Mouse (Mus musculus): ENCODE results near the gene Gng3. TPM values are rescaled to one million over a fixed set of nuclear protein-coding genes. Genes with fewer than 3 reads are reported as not detected.

Gene Gng3
- total RNA-seq, 2 experiments from 2014 or later, result not detected

DNA sequence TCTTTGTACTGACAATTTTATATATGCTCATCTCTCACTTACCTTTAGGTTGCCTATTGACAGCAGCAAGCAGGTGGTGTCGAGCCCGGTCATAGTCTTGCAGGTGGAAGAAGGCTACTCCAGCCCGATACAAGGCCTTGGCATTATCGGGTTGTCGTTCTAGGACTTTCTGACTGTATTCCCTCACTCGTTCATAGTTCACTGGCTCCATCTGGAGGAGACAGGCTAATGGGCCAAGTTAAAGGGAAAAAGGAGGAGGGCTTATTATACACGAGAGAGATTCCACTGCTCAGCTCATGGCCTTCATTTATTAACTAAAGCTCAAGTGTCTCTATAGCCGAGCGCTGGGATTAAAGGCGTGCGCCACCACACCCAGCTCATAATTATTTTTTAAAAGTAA, 23.2 kb downstream of the Gng3 start:
- ATAC-seq (ENCODE audit: poor library complexity, severe bottlenecking), result no peak

DNA sequence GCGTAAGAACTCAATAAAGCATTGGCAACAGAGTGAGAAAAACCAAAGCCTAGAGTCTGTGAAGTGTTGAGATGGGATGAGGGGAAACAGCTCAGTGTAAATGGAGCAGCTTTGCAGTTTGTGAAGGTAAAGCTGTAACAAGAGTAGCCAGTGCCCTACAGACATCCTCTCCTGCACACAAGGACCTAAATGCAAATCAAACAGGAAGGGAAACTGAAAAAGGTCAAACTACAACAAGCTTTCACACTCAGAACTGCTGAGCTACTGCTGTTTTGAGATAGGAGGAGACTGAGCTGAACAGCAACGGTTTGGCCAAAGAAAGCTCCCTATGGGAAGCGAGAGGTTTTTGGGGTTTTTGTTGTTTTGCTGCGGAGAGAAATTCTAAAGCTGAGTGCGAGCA, 32.2 kb downstream of the Gng3 start:
- ATAC-seq (ENCODE audit: poor library complexity, severe bottlenecking), result no peak

GRCm38 (mm10) chr19:8803879-8804660, 34.9 kb downstream of the Gng3 start:
- ATAC-seq (ENCODE audit: poor library complexity, severe bottlenecking), result no peak

- ATAC-seq (ENCODE audit: poor library complexity, severe bottlenecking), result no peak
These were observed 35.7 kb downstream of the Gng3 start for GRCm38 (mm10) chr19:8803204-8803780.

DNA sequence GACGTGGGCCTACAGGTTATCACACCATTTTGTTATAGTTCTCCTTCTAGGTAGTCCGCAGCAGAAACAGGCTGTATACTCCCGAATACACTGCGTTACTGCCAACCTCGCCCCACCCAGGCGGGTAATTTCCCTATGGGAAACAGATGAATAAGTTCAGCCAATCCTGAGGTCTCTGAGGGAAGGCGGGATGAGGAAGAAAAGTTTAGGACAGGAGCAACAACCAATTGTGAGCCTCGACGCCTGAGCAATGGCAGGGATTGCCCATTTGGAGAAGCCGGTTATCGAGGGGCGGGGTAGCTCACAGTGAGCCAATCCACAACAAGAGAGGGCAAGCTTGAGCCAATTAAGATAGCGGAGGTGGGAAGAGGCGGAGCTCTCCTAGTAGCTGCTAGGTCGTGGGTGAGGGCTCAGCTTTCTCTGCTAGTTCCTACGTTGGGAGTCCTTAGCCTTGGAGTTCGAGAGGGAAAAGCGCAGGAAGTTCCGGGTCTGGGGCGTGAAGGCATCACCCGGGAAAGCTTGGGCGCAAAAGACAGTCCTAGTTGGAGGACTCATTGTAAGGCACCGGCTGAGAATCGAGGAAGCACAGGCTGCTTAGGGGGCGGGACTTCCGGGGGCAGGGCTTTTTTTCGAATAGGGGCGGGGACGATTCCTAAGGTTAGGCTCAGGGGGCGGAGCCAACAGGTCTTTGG, 36.7 kb downstream of the Gng3 start, which contains the start of gene Zbtb3:
Gene Zbtb3 (plus strand): TSS at position 426 of the 692 bp plus-strand sequence.
- peak; percentile 90 for ATAC-seq (ENCODE audit: poor library complexity, severe bottlenecking)

- ATAC-seq (ENCODE audit: poor library complexity, severe bottlenecking), result no peak
These were observed 40.1 kb downstream of the Gng3 start for GRCm38 (mm10) chr19:8798947-8799315.

GRCm38 (mm10) chr19:8798264-8798946, 40.6 kb downstream of the Gng3 start, which contains the start of gene Polr2g:
Polr2g (minus strand) TSS chr19:8798577.
- ATAC-seq (ENCODE audit: poor library complexity, severe bottlenecking), result peak; percentile 77

- no peak for ATAC-seq (ENCODE audit: poor library complexity, severe bottlenecking)
These were observed 48.8 kb downstream of the Gng3 start for GRCm38 (mm10) chr19:8790171-8790570.

DNA sequence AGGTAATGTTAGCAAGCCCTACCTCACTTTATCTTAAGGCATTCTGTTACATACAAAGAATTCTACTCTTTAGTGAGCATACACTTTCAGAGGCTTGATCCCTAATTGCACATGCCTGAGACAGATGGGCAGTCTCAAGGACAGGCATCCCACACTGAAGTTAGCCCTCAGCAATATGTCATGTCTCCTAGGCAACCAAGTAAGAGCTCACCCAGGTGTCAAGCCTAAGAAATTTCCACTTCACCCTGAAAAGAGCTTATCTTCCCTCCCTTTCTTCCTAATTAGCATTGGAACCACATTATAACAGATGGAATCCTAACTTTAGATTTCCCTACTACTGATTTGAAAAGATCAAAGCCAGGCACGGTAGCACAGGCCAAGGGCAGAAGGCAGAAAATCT, 49.8 kb downstream of the Gng3 start:
- no peak for ATAC-seq (ENCODE audit: poor library complexity, severe bottlenecking)

- no peak for ATAC-seq (ENCODE audit: poor library complexity, severe bottlenecking)
These were observed 50.5 kb downstream of the Gng3 start for GRCm38 (mm10) chr19:8788521-8788920.

Other genes starting within 250 kb of the Gng3 start
Only the 30 nearest of the 34 such genes appear.
- 26.3 and 32.6 TPM in 2 replicates for gene Slc3a2, start 115.8 kb downstream of the Gng3 start, total RNA-seq (2015)
- 31.6 and 34.1 TPM in 2 replicates for gene Slc3a2, start 115.8 kb downstream of the Gng3 start, total RNA-seq (2017)
- 30.3 and 37.1 TPM in 2 replicates for gene Wdr74, start 103.4 kb downstream of the Gng3 start, total RNA-seq (2015)
- gene Wdr74, start 103.4 kb downstream of the Gng3 start, total RNA-seq (2017), result 38.2 and 38.5 TPM in 2 replicates
- gene 1700092M07Rik, start 98.5 kb downstream of the Gng3 start, total RNA-seq (2015), result 0.83 TPM in 1 of 2 replicates, not detected in the other
- 1.3 TPM in 1 of 2 replicates, not detected in the other for gene 1700092M07Rik, start 98.5 kb downstream of the Gng3 start, total RNA-seq (2017)
- 40.9 and 55.3 TPM in 2 replicates for gene Stx5a, start 97.8 kb downstream of the Gng3 start, total RNA-seq (2015)
- 40.8 and 65.6 TPM in 2 replicates for gene Stx5a, start 97.8 kb downstream of the Gng3 start, total RNA-seq (2017)
- gene Nxf1, start 82.1 kb downstream of the Gng3 start, total RNA-seq (2015), result 257 and 292 TPM in 2 replicates
- 69.7 and 76.0 TPM in 2 replicates for gene Nxf1, start 82.1 kb downstream of the Gng3 start, total RNA-seq (2017)
- gene Tmem223, start 68.2 kb downstream of the Gng3 start, total RNA-seq (2015), result 28.1 and 36.6 TPM in 2 replicates
- gene Tmem223, start 68.2 kb downstream of the Gng3 start, total RNA-seq (2017), result 11.6 and 12.0 TPM in 2 replicates
- gene Tmem179b, start 64.7 kb downstream of the Gng3 start, total RNA-seq (2015), result 172 and 177 TPM in 2 replicates
- gene Tmem179b, start 64.7 kb downstream of the Gng3 start, total RNA-seq (2017), result 98.4 and 108 TPM in 2 replicates
- 5.1 and 6.2 TPM in 2 replicates for gene Taf6l, start 52.8 kb downstream of the Gng3 start, total RNA-seq (2015)
- gene Taf6l, start 52.8 kb downstream of the Gng3 start, total RNA-seq (2017), result 8.9 and 9.8 TPM in 2 replicates
- gene Polr2g, start 40.6 kb downstream of the Gng3 start, total RNA-seq (2015), result 124 and 125 TPM in 2 replicates
- 54.1 and 58.2 TPM in 2 replicates for gene Polr2g, start 40.6 kb downstream of the Gng3 start, total RNA-seq (2017)
- gene Zbtb3, start 36.6 kb downstream of the Gng3 start, total RNA-seq (2015), result 0.62 and 2.3 TPM in 2 replicates
- gene Zbtb3, start 36.6 kb downstream of the Gng3 start, total RNA-seq (2017), result 1.8 and 2.5 TPM in 2 replicates
- 28.6 and 31.0 TPM in 2 replicates for gene Ttc9c, start 19.9 kb downstream of the Gng3 start, total RNA-seq (2015)
- gene Ttc9c, start 19.9 kb downstream of the Gng3 start, total RNA-seq (2017), result 53.6 and 63.7 TPM in 2 replicates
- 52.3 and 56.0 TPM in 2 replicates for gene Hnrnpul2, start 19.2 kb downstream of the Gng3 start, total RNA-seq (2015)
- 72.8 and 94.4 TPM in 2 replicates for gene Hnrnpul2, start 19.2 kb downstream of the Gng3 start, total RNA-seq (2017)
- gene AC129217.1, start 9.4 kb downstream of the Gng3 start, total RNA-seq (2015), result not detected in 2 replicates
- 1.8 and 5.9 TPM in 2 replicates for gene AC129217.1, start 9.4 kb downstream of the Gng3 start, total RNA-seq (2017)
- gene Bscl2, start 1.7 kb downstream of the Gng3 start, total RNA-seq (2015), result 84.8 and 97.8 TPM in 2 replicates
- gene Bscl2, start 1.7 kb downstream of the Gng3 start, total RNA-seq (2017), result 48.1 and 49.6 TPM in 2 replicates
- gene Lrrn4cl, start 11.6 kb upstream of the Gng3 start, total RNA-seq (2015), result 0.16 and 0.55 TPM in 2 replicates
- 0.12 TPM in 1 of 2 replicates, not detected in the other for gene Lrrn4cl, start 11.6 kb upstream of the Gng3 start, total RNA-seq (2017)
- gene Ubxn1, start 32.3 kb upstream of the Gng3 start, total RNA-seq (2015), result 63.2 and 66.8 TPM in 2 replicates
- gene Ubxn1, start 32.3 kb upstream of the Gng3 start, total RNA-seq (2017), result 149 and 168 TPM in 2 replicates
- 39.9 and 41.9 TPM in 2 replicates for gene Uqcc3, start 41.7 kb upstream of the Gng3 start, total RNA-seq (2015)
- 58.1 and 75.6 TPM in 2 replicates for gene Uqcc3, start 41.7 kb upstream of the Gng3 start, total RNA-seq (2017)
- gene Lbhd1, start 44.5 kb upstream of the Gng3 start, total RNA-seq (2015), result 29.0 and 50.8 TPM in 2 replicates
- gene Lbhd1, start 44.5 kb upstream of the Gng3 start, total RNA-seq (2017), result 5.2 and 7.5 TPM in 2 replicates
- not detected in 2 replicates for gene Gm49403, start 44.7 kb upstream of the Gng3 start, total RNA-seq (2015)
- gene Gm49403, start 44.7 kb upstream of the Gng3 start, total RNA-seq (2017), result not detected in 2 replicates
- gene 1810009A15Rik, start 49.7 kb upstream of the Gng3 start, total RNA-seq (2015), result 43.9 and 64.0 TPM in 2 replicates
- 61.2 and 66.3 TPM in 2 replicates for gene 1810009A15Rik, start 49.7 kb upstream of the Gng3 start, total RNA-seq (2017)
- 0.27 TPM in 1 of 2 replicates, not detected in the other for gene Gm49416, start 49.7 kb upstream of the Gng3 start, total RNA-seq (2015)
- gene Gm49416, start 49.7 kb upstream of the Gng3 start, total RNA-seq (2017), result 0.85 TPM in 1 of 2 replicates, not detected in the other
- 9.1 and 9.3 TPM in 2 replicates for gene Ints5, start 53.8 kb upstream of the Gng3 start, total RNA-seq (2015)
- gene Ints5, start 53.8 kb upstream of the Gng3 start, total RNA-seq (2017), result 10.2 and 11.3 TPM in 2 replicates
- 69.0 and 71.3 TPM in 2 replicates for gene Ganab, start 58.9 kb upstream of the Gng3 start, total RNA-seq (2015)
- 51.7 and 58.4 TPM in 2 replicates for gene Ganab, start 58.9 kb upstream of the Gng3 start, total RNA-seq (2017)
- gene B3gat3, start 81.2 kb upstream of the Gng3 start, total RNA-seq (2015), result 19.5 and 23.3 TPM in 2 replicates
- 28.9 and 29.8 TPM in 2 replicates for gene B3gat3, start 81.2 kb upstream of the Gng3 start, total RNA-seq (2017)
- gene Rom1, start 90.2 kb upstream of the Gng3 start, total RNA-seq (2015), result 1.4 and 1.8 TPM in 2 replicates
- 0.81 and 3.2 TPM in 2 replicates for gene Rom1, start 90.2 kb upstream of the Gng3 start, total RNA-seq (2017)
- gene Eml3, start 90.4 kb upstream of the Gng3 start, total RNA-seq (2015), result 17.1 and 18.0 TPM in 2 replicates
- 29.3 and 32.0 TPM in 2 replicates for gene Eml3, start 90.4 kb upstream of the Gng3 start, total RNA-seq (2017)
- gene Mta2, start 102.7 kb upstream of the Gng3 start, total RNA-seq (2015), result 47.3 and 53.3 TPM in 2 replicates
- 98.8 and 106 TPM in 2 replicates for gene Mta2, start 102.7 kb upstream of the Gng3 start, total RNA-seq (2017)
- 1.7 and 2.9 TPM in 2 replicates for gene Tut1, start 114.7 kb upstream of the Gng3 start, total RNA-seq (2015)
- 8.8 and 9.9 TPM in 2 replicates for gene Tut1, start 114.7 kb upstream of the Gng3 start, total RNA-seq (2017)
- 319 and 343 TPM in 2 replicates for gene Eef1g, start 127.8 kb upstream of the Gng3 start, total RNA-seq (2015)
- gene Eef1g, start 127.8 kb upstream of the Gng3 start, total RNA-seq (2017), result 206 and 209 TPM in 2 replicates
- gene Ahnak, start 150.1 kb upstream of the Gng3 start, total RNA-seq (2015), result 372 and 397 TPM in 2 replicates
- 659 and 727 TPM in 2 replicates for gene Ahnak, start 150.1 kb upstream of the Gng3 start, total RNA-seq (2017)

Data from megakaryocyte, adult 5-6 weeks (primary cell).